Mouse (Mus musculus) brown adipose tissue, adult 24 weeks (tissue): Measurements from ENCODE around the gene Fbxl13. TPM values are rescaled to one million over a fixed set of nuclear protein-coding genes. Genes with fewer than 3 reads are reported as not detected.
"Not testable (repeated sequence)": the region's sequence is repeated elsewhere in the genome, so short reads cannot be mapped to it uniquely, and the experiment has no call there.

Source experiments
- H3K27ac ChIP-seq: fragments of 200-500 bp; replicated peaks from 2 replicates; pipeline ENCODE4 v1.5.1; 2012; ENCODE audit warnings: low read depth, mild to moderate bottlenecking, low read length
- H3K4me1 ChIP-seq: fragments of 200-500 bp; 2 replicates; pipeline ENCODE4 v1.6.1; 2012; ENCODE audit warnings: low read length, mixed read lengths; ENCODE audit not compliant: control insufficient read depth, insufficient read depth, insufficient read length
- H3K4me3 ChIP-seq: fragments of 200-500 bp; 2 replicates; pipeline ENCODE4 v1.5.1; 2012; ENCODE audit warnings: low read depth, mild to moderate bottlenecking, low read length, moderate library complexity; ENCODE audit not compliant: insufficient read depth
- polyA plus RNA-seq: library from polyadenylated mRNA; stranded (reverse); fragments of >200 nt; gene quantifications from 2 replicates; pipeline ENCODE4 v1.2.4, GENCODE M21; 2012; ENCODE audit not compliant: missing spikeins, insufficient read depth, insufficient read length

Fbxl13 gene
- polyA plus RNA-seq, 1 experiment: not detected

DNA sequence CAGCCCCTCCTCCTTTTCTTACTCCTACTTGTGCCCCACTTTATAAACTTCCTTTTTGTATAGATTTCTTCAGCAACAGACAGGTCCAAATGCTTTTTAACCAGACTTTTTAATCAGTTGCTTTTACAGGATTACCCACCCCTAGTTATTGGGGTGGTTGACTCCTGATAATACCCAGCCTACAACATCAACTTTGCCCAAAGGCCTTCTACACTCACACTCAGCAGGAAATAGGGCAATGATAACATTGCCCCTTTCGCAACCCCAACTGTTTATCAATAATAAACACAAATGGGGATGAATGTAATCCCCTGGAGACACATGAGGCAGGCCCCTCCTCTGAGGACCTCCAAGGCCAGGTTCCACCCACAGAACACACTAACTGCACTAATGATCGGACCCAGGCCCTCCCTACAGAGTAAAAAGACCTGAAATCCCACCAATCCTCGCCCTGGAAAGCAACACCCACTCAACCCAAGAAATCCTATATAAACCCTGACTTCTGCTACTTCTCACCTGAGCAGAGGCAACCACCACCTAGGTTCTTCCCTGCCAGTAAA is 28.9 kb downstream of the Fbxl13 start:
- no peak overlapping the region for H3K27ac ChIP-seq
- no peaks in the 10 kb centered on the region for H3K4me1 ChIP-seq
- no peak overlapping the region for H3K4me3 ChIP-seq

DNA sequence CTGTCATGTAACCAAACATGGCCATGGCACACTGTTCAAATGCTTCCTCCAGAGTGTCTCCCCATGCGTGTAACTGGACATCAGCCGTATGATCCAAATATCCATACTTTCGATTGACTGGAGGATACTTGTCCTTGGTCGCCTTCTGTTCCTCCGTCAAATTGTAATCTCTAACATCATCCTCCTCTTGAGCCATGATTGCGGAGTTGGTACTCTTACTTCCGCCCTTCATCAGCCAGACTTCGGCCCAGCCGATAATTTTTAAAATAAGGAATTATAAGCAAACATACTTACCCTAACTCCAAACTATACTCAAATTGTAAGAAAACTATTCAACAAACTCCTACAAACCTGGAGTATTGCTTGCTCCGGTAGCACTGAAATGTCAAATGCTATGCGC is 31.1 kb downstream of the Fbxl13 start:
- H3K4me3 ChIP-seq, H3K27ac ChIP-seq, H3K4me1 ChIP-seq: not testable (repeated sequence)

DNA sequence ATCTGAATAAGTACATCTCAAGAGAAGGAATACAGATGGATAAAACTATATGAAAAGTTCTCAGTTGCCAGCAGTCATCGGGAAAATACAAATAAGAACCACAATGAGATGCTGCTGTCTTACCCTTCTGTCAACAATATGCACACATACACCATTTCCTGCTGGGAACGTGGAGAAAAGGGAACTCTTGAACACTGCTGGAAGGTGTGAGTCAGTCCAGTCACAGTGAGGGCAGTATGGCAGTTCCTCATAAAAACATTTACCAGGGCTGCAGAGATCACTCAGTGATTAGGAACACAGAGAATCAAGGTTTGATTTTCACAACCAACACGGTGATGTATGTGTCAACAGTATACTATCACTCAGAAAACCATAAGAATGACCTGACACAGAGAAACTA is 34.4 kb downstream of the Fbxl13 start:
- no peaks in the 10 kb centered on the region for H3K4me1 ChIP-seq
- H3K27ac ChIP-seq: no peak overlapping the region
- no peak overlapping the region for H3K4me3 ChIP-seq

DNA sequence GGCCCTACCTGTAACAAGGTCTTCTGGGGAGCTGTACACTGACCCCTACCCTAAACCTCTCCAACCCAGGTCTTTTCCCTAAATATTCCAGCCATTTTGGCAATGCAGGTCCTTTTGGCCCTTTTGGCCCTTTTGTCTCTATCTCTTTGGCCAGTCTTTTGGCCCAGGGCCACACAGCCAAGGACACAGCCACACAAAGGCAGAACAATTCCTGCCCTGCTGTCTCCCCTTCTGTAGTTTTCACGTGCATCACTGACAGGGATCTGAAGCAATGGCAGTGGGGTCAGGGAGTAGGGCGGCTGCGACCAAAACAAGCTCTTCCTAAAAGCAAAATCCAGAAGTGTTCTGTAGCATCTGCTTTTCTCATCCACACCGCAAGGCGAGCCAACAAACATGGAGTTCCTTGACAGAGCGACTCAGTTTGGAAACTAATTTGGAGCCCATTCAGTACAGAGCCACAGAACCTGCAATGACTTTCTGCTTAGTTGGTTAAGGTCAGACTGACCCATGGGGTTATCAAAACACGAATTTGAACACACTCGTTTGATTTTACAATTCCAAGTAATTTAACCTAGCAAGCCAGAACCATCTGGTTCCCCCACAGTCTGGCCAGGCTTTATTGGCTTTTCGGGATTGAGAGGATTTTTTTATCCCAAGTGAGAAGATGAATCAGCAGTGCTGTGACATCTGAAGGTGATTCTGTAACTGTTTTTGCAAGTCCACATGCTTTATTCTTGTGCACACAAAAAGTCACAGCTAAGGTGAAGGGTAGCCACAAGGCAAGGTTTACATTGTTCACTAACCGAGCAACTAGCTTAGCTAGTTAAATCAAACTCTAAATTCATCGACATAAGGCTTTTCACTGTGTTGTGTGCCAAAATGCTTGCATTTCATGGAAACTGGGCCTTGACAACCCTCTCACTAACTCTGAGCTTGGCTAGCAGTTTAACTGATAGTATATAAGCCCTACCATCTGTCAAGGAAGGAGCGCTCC is 36.8 kb downstream of the Fbxl13 start:
- Histone ChIP-seq H3K27ac (no peak overlapping the region), H3K4me1 (no peaks in the 10 kb centered on the region), H3K4me3 (no peak overlapping the region)

DNA sequence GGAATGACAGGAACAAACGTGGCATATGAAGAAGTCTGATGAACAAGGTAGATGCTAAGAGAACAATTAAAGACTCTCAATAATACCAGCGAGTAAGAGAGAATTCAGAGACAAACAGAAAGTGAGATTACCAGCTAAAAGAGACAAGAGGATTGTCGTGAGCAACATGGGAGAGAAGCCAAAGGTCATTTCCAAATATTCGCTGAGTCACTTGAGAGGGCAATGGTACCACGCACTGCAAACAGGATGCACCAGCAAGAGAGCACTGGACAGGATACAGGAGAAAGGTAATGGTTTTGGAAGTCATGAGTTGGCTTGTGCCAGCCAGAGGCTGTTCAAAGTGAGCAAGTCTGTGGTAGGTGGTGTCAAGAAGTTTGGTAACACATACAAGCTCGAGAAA is 39.5 kb downstream of the Fbxl13 start:
- Histone ChIP-seq H3K4me3 (no peak overlapping the region), H3K4me1 (no peaks in the 10 kb centered on the region), H3K27ac (no peak overlapping the region)

DNA sequence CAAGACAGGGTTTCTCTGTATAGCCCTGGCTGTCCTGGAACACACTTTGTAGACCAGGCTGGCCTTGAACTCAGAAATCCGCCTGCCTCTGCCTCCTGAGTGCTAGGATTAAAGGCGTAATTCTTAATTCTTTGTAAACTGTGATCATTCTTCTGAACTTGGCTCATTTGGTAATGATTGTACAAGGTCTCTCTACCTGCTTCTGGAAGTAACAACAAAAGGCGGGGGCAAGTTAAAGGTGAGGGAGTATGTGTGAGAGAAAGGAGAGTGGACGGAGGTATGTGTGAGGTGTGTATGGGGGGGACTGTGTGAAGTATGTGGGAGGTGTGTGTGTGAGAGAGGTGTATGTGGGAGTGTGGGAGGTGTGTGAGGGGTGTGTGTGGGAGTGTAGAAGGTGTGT is 45.5 kb downstream of the Fbxl13 start:
- H3K4me3 ChIP-seq: no peak overlapping the region
- no peak overlapping the region for H3K27ac ChIP-seq
- H3K4me1 ChIP-seq: no peaks in the 10 kb centered on the region

DNA sequence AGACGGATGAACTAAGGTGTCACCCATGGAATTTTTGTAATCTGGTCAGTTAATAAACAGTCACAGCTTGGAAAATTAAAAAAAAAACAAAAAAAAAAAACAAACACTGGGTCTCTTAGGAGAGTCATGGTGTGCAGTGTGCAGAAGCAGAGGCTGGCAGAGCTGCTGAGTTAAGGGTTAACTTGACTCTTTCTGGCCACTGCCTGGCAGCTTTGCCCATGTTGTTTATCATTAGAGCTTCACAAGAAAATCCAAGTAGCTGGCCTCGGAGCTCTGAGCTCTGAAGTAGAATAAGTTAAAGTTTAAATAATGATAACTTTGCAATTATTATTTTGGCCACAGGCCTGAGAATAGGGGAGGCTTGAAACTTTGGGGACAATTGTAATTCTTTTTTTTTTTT is 45.9 kb downstream of the Fbxl13 start:
- H3K4me3 ChIP-seq, H3K27ac ChIP-seq, H3K4me1 ChIP-seq: not testable (repeated sequence)

DNA sequence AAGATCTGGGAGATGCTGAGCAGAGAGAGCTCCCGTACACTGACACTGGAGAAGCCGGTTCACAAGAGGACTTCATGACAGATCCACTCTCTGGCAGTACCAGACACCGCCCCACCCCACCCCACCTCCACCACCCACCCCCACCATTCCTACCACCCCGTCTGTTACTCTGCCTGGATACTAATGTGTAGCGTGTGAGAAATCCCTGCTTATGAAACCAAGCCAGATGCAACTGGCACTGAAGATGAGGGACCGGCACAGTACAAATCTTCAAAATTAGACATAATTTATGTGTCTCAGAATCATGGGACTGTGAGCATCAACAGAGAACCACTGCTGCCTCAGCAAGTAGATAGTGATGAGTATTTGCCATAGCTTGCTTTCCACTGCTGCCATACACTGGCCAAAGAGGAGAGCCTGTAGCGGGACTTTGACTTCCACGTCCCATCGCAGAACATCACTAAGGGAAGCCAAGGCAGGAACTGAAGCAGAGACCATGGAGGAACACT is 52.2 kb downstream of the Fbxl13 start:
- no peaks in the 10 kb centered on the region for H3K4me1 ChIP-seq
- no peak overlapping the region for H3K27ac ChIP-seq
- H3K4me3 ChIP-seq: no peak overlapping the region

DNA sequence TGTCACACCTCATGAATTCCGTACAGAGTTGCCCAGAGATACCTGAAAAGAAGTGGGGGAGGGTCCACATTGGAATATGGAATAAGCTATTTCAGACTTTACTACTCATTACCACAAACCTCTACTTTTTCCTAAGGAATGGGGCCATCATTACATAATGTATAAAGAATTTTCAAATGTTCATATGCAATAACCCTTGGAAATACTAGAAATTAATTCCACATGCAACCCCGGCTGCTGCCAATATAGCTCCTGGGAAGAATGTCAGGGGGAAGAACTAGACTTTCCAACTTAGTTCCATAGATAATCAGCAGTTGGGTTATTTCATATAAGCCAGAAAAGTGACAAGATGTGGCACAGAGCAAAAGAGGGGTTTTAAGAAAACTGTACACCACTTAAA is 53.3 kb downstream of the Fbxl13 start:
- no peak overlapping the region for H3K27ac ChIP-seq

DNA sequence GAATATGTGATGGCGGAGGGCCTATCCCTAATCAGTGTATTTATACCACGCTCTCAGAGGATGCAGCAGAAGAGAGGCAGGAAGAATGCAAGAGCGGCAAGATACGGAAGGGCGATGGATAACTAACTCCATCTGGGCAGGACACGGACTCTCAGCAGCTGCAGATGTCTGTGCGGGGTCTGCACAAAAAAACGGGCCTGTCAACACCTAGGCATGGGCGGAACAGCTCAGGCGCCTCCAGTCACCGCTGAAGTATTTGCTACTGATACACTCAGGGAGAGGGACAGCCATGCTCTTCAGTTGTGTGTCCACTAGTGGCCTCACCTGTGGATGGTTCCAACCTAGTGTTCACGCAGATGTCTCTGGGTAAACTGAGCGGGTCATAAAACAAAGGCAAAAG is 57.2 kb downstream of the Fbxl13 start:
- Histone ChIP-seq H3K4me3 (no peak overlapping the region), H3K27ac (no peak overlapping the region), H3K4me1 (no peaks in the 10 kb centered on the region)

More for the DNA sequence above, 53.3 kb downstream of the Fbxl13 start:
- Histone ChIP-seq H3K4me3 (no peak overlapping the region), H3K4me1 (no peaks in the 10 kb centered on the region)

DNA sequence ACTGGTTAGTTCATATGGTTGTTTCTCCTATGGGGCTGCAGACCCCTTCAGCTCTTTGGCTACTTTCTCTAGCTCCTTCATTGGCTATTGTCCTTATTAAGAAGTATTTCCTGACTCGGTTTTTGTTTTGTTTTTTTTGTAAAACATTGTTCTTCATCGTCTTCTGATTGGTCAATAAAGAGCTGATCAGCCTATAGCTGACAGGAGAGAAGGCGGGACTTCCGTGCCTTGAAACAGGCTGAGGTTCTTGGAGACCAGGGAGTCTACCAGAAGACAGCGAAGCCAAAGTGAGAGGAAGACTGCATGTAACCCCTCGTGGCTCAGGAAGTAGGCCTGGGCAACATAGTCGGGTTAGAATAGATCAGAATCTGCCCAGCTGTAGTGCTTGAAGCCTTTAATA is 57.8 kb downstream of the Fbxl13 start:
- H3K4me3 ChIP-seq: no peak overlapping the region
- H3K27ac ChIP-seq: no peak overlapping the region
- H3K4me1 ChIP-seq: no peaks in the 10 kb centered on the region

DNA sequence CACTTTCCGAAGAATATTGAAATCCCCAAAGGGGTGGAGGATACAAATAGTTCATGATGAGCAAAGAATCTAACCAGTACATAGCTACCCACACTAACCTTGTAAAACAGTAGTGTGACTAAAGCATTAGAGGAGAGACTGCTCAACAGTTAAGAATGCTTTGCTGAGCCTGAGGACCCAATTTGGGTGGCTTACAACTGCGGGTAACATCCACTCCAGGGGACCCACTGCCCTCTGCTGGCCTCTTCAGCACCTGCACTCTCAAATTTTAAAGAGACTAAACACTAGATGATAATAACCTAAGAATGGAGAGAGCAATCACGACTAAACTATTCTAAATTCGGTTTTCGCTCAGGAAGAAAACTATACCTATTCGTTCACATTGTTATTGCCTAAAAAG is 58.7 kb downstream of the Fbxl13 start:
- Histone ChIP-seq H3K4me1 (no peaks in the 10 kb centered on the region), H3K27ac (no peak overlapping the region)

DNA sequence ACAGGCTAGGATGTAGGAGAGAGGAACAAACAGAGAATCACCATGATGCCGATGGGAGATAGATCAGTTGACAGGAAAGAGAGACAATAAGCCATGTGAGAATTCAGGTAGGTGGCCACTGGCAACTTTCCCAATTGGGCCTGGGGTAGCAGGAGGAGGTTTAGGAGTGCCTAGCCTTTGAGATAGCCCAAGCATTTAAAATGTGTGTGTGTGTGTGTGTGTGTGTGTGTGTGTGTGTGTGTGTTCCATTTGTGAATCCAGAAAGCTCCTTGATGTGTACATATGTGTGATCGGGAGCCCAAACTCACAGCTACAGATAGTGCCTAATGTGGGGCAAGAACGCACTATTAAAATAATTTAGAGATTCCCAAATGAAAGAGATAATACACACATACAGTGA is 67.3 kb downstream of the Fbxl13 start:
- H3K27ac ChIP-seq: no peak overlapping the region
- no peak overlapping the region for H3K4me3 ChIP-seq
- no peaks in the 10 kb centered on the region for H3K4me1 ChIP-seq

More for the DNA sequence above, 58.7 kb downstream of the Fbxl13 start:
- no peak overlapping the region for H3K4me3 ChIP-seq

DNA sequence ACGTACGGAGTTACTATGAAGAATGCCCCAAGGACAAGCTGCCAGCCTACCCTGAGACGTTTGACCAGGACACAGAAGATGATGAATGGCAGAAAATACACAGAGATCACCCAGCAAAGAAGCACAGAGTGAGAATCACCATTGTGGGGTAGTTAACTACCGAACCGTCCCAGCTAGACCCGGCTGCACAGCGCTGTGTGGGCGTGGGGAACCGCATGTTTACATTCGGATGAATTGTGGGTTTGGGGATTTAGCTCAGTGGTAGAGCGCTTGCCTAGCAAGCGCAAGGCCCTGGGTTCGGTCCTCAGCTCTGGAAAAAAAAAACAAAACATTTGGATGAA is 70.3 kb downstream of the Fbxl13 start:
- no peak overlapping the region for H3K27ac ChIP-seq
- no peak overlapping the region for H3K4me3 ChIP-seq
- no peaks in the 10 kb centered on the region for H3K4me1 ChIP-seq

DNA sequence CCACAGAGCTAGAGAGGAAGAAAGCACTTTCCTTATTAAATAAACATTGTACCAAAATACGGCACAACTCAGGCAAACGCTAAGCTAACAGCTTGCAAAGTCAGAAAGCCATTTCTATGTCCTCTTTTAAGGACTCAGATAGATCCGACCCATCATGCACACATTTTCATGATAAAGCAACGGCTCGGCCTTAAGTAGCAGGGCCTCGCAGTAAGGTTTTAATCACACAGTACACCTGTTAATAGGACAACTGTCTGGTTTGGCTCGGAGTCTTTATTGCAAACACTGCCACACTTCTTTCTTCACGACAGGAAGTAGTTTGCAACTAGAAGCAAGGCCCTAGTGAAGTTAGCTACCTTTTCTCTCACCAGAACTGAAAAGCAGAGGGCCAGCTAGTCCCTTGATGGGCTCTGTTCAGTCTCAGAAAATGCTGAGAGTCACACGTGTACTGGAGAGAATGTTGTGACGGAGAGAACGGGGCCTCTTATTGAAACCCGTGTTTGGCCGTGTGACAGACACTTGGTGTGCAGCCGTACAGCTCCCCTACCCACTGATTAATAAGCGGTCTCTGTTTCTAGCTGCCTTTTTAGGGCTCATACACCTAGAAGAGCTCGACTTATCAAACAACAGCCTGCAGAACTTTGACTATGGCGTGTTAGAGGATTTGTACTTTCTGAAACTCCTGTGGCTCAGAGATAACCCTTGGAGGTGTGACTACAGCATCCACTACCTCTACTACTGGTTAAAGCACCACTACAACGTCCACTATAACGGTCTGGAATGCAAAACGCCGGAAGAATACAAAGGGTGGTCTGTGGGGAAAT is 70.8 kb downstream of the Fbxl13 start:
- no peak overlapping the region for H3K27ac ChIP-seq
- H3K4me3 ChIP-seq: no peak overlapping the region
- no peaks in the 10 kb centered on the region for H3K4me1 ChIP-seq
